Comparison of ENCODE assay signal across 8 mouse cellular contexts in genomic region chr1:132771377-132771776, GRCm38 (mm10). TPM values are rescaled to one million over a fixed set of nuclear protein-coding genes. Genes with fewer than 3 reads are reported as not detected.
DNase-seq lines count a peak whose midpoint lies in the region; ATAC-seq and TF ChIP-seq lines count a peak whose summit lies in the region.

No protein-coding gene starts in this region.

- in situ Hi-C loops in ES-E14 (cut with MboI; ENCODE audit: low sequenced_read_pairs in 2 of 2, unreplicated experiment in 2 of 2): no loop called here

- H3K4me3 ChIP-seq in ES-E14 (ENCODE audit: insufficient read depth in 1 of 2, low read depth in 1 of 2, low read length in 2 of 2, poor library complexity in 1 of 2, severe bottlenecking in 1 of 2): no peak overlapping the region
- no peak overlapping the region for H3K4me3 ChIP-seq in forebrain, embryonic 12.5 days (replicated peaks)

- no peaks in the 10 kb centered on the region for H3K36me3 ChIP-seq in ES-E14 (ENCODE audit: control insufficient read depth, insufficient read depth, low read length, poor library complexity, severe bottlenecking)
- no peaks in the 10 kb centered on the region for H3K36me3 ChIP-seq in forebrain, embryonic 12.5 days (replicated peaks)

- 28% methylated on average over 5 of the region's 5 CpGs for WGBS in forebrain, embryonic 12.5 days

- H3K27me3 ChIP-seq in forebrain, embryonic 12.5 days: 0 out of 2 replicates have a peak, but pooled peaks cover 9% of the 10 kb centered on the region

- H3K4me1 ChIP-seq in ES-E14 (ENCODE audit: control insufficient read depth in 2 of 2, insufficient read depth in 2 of 2, low read length in 2 of 2, poor library complexity in 1 of 2): no peaks in the 10 kb centered on the region
- peaks cover 5% of the 10 kb centered on the region for H3K4me1 ChIP-seq in forebrain, embryonic 12.5 days

- no peak for ATAC-seq in forebrain, embryonic 12.5 days (ENCODE audit: low FRiP score)

- H3K27ac ChIP-seq in ES-E14 (ENCODE audit: insufficient read depth, low read depth, low read length, poor library complexity, severe bottlenecking): no peak overlapping the region
- no peak overlapping the region for H3K27ac ChIP-seq in forebrain, embryonic 12.5 days

- no peaks in the 10 kb centered on the region for H3K9me3 ChIP-seq in ES-E14 (ENCODE audit: control insufficient read depth, insufficient read depth, low read depth, low read length)
- H3K9me3 ChIP-seq in forebrain, embryonic 12.5 days: no peaks in the 10 kb centered on the region

- peak; percentile 36 for DNase-seq in layer of hippocampus, adult 11-12 months (ENCODE audit: low spot score)
- no peak for DNase-seq in layer of hippocampus, adult 8-10 months (ENCODE audit: low spot score in 2 of 2)
- peak; percentile 63 for DNase-seq in ES-E14 (ENCODE audit: low read depth, low spot score)
- DNase-seq in c-Kit-negative CD71-positive TER-119-positive erythroid progenitor cells, embryonic 14.5 days (ENCODE audit: low read depth, low spot score): peak; percentile 11
- DNase-seq in kidney, adult 9 months: peak; percentile 72
- peak; percentile 24 for DNase-seq in retina, postnatal 7 days (ENCODE audit: low read depth, low spot score)
- DNase-seq in gastrocnemius, adult 8-10 months (ENCODE audit: low spot score in 2 of 2): no peak

- H3K9ac ChIP-seq in ES-E14 (ENCODE audit: insufficient read depth, low read depth, low read length, poor library complexity, severe bottlenecking): no peak overlapping the region
- no peak overlapping the region for H3K9ac ChIP-seq in forebrain, embryonic 12.5 days

- H3K4me2 ChIP-seq in forebrain, embryonic 12.5 days: no peak overlapping the region

TF ChIP-seq in ES-E14, 5 proteins besides CTCF, POLR2A, EP300 and RAD21:
- TF ChIP-seq MAFK (IDR thresholded peaks at IDR 0.05; ENCODE audit: insufficient read depth, low read depth, low read length) (no peak), ZNF384 (IDR thresholded peaks at IDR 0.05; ENCODE audit: low read depth, low read length) (no peak; the same call in 1 of the 2 replicates), CHD2 (IDR thresholded peaks at IDR 0.05; ENCODE audit: low read depth, low read length) (no peak), ZC3H11A (IDR thresholded peaks at IDR 0.05; ENCODE audit: borderline replicate concordance, low read depth, low read length) (peak; percentile 44; the same call in 1 of the 2 replicates), HCFC1 (IDR thresholded peaks at IDR 0.05; ENCODE audit: borderline replicate concordance, insufficient read depth, low read length) (no peak)

RNA-seq across cellular contexts. Expression of gene Nfasc, which starts 29.8 kb away (rescaled TPM):
- total RNA-seq in layer of hippocampus, adult 8-10 months (2022): 100 to 1,000 TPM; 153 to 171 (median 158) TPM
- 8.9 and 21.8 TPM in 2 replicates for total RNA-seq in ES-E14 (2012; rRNA removed)
- under 1 TPM; 0.10 to 0.72 (median 0.22) TPM for total RNA-seq in gastrocnemius, adult 8-10 months (2022)
- polyA plus RNA-seq in forebrain, embryonic 12.5 days (2016; fragmentation: Nextera tagmentation; extraction: Ambion mirVana): 31.9 and 35.5 TPM in 2 replicates

Comparison
In these comparisons a context has a peak if more than half of its experiments do, and no peak if none do; other contexts are left out.
1. DNase-seq: peak in layer of hippocampus, adult 11-12 months (single experiment), ES-E14 (single experiment), c-Kit-negative CD71-positive TER-119-positive erythroid progenitor cells, embryonic 14.5 days (single experiment), kidney, adult 9 months (single experiment) and retina, postnatal 7 days (single experiment); none in layer of hippocampus, adult 8-10 months (0 of 2) and gastrocnemius, adult 8-10 months (0 of 2).